ENCODE assay signal across 11 mouse cellular contexts in genomic region chr13:38170707-38171144, GRCm38 (mm10). TPM values are rescaled to one million over a fixed set of nuclear protein-coding genes. Genes with fewer than 3 reads are reported as not detected.
DNase-seq lines count a peak whose midpoint lies in the region; ATAC-seq and TF ChIP-seq lines count a peak whose summit lies in the region.
"Had no signal": no experiment of that assay in that cellular context is flagged by ENCODE, and none has a peak within 500 bp of the region (broad histone marks: within the 10 kb centered on the region; RNA-seq: fewer than 3 reads in every experiment).

No protein-coding gene starts in this region.

- no peak for TF ChIP-seq POLR2A in kidney, adult 2 months (IDR thresholded peaks at IDR 0.05; ENCODE audit: low read depth, low read length)

- TF ChIP-seq CTCF in kidney, adult 2 months (conservative IDR thresholded peaks at IDR 0.05; ENCODE audit: insufficient read depth, insufficient read length, low read depth, low read length), result no peak

- H3K4me1 ChIP-seq in kidney, adult 2 months (ENCODE audit: control insufficient read depth, insufficient read depth, low read length), result no peaks in the 10 kb centered on the region
- H3K4me1 ChIP-seq: midbrain, embryonic 12.5 days had no signal

- H3K4me3 ChIP-seq in kidney, adult 2 months (ENCODE audit: insufficient read depth, low read depth, low read length), result no peak overlapping the region
- H3K4me3 ChIP-seq: midbrain, embryonic 12.5 days had no signal

- 25% methylated on average over 4 of the region's 4 CpGs for WGBS in kidney, adult 2 months

- no peak for ATAC-seq in granulocyte monocyte progenitor cell, adult 5-6 weeks (replicated peaks; ENCODE audit: poor library complexity, severe bottlenecking)
- ATAC-seq: Patski had no signal

- H3K27me3 ChIP-seq in kidney, adult 2 months (replicated peaks; ENCODE audit: control insufficient read depth, insufficient read depth, low read length), result no peaks in the 10 kb centered on the region
- H3K27me3 ChIP-seq: midbrain, embryonic 12.5 days had no signal

- DNase-seq in embryo, embryonic 10 days (ENCODE audit: low spot score), result peak; percentile 46
- peak; percentile 54 for DNase-seq in heart, adult 8-10 months (ENCODE audit: low spot score)
- peak; percentile 80 for DNase-seq in kidney, adult 2 months
- peak; percentile 53 for DNase-seq in lung, postnatal 25 days (ENCODE audit: low spot score)
- DNase-seq in right cerebral cortex, postnatal 25 days, result no peak
- DNase-seq in ovary, postnatal 36 days (ENCODE audit: low spot score), result no peak
- DNase-seq in left cerebral cortex, postnatal 4 days, result no peak
- DNase-seq: cerebellum, adult 9-10 months had no signal

- no peak overlapping the region for H3K27ac ChIP-seq in kidney, adult 2 months (ENCODE audit: insufficient read depth, low read depth, low read length)
- H3K27ac ChIP-seq: midbrain, embryonic 12.5 days had no signal

- H3K36me3 ChIP-seq in kidney, adult 2 months (ENCODE audit: control insufficient read depth, insufficient read depth, low read length), result no peaks in the 10 kb centered on the region
- H3K36me3 ChIP-seq: midbrain, embryonic 12.5 days had no signal

- intact Hi-C loops in left cerebral cortex, postnatal 4 days (cut with DNase I), result no loop called here

RNA-seq across cellular contexts. Expression of gene Dsp, which starts 19.6 kb away (rescaled TPM):
- total RNA-seq in heart, adult 8-10 months (2022), result 100 to 1,000 TPM; 553 to 683 (median 643) TPM
- polyA plus RNA-seq in kidney, adult 2 months (2012; rRNA removed), result 4.5 and 5.1 TPM in 2 replicates
- 0.95 and 3.2 TPM in 2 replicates for total RNA-seq in granulocyte monocyte progenitor cell, adult 5-6 weeks (2014; fragmentation: Nextera tagmentation)
- total RNA-seq in granulocyte monocyte progenitor cell, adult 5-6 weeks (2017), result 0.57 and 0.95 TPM in 2 replicates
- under 1 TPM; 0.38 to 0.40 TPM for total RNA-seq in left cerebral cortex, postnatal 4 days (2021)

RNA-seq across cellular contexts. Expression of gene Snrnp48, which starts 34.0 kb away (rescaled TPM):
- total RNA-seq in heart, adult 8-10 months (2022), result 10 to 100 TPM in 2 of 4 experiments, 1 to 10 TPM in 2; 6.5 to 15.6 (median 10.9) TPM
- polyA plus RNA-seq in kidney, adult 2 months (2012; rRNA removed), result 18.8 and 21.1 TPM in 2 replicates
- total RNA-seq in granulocyte monocyte progenitor cell, adult 5-6 weeks (2014; fragmentation: Nextera tagmentation), result 49.3 and 63.7 TPM in 2 replicates
- 94.5 and 134 TPM in 2 replicates for total RNA-seq in granulocyte monocyte progenitor cell, adult 5-6 weeks (2017)
- total RNA-seq in left cerebral cortex, postnatal 4 days (2021), result 10 to 100 TPM; 21.6 to 23.4 TPM

Comparison
In these comparisons a context has a peak if more than half of its experiments do, and no peak if none do; other contexts are left out.
1. DNase-seq: peak in embryo, embryonic 10 days (single experiment), heart, adult 8-10 months (single experiment), kidney, adult 2 months (single experiment) and lung, postnatal 25 days (single experiment); none in right cerebral cortex, postnatal 25 days (single experiment), ovary, postnatal 36 days (single experiment) and left cerebral cortex, postnatal 4 days (single experiment).
2. RNA of gene Dsp, which starts 19.6 kb away (total RNA-seq): 553 to 683 TPM in heart, adult 8-10 months; 0.57 to 3.2 TPM in granulocyte monocyte progenitor cell, adult 5-6 weeks and 0.38 to 0.40 TPM in left cerebral cortex, postnatal 4 days; every median in the first group is over 100 times any median in the second.